Mouse (Mus musculus) liver, postnatal 0 days (tissue): ENCODE measurements around the gene Polr3f.

ENCODE experiments used
- CTCF ChIP-seq: sonication (generic); IDR thresholded peaks from 2 replicates; pipeline ENCODE4 v1.5.1; 2016; ENCODE audit warnings: antibody characterized with exemption, low read depth
- EP300 ChIP-seq: IDR thresholded peaks from 2 replicates; pipeline ENCODE4 v1.6.1; 2016; ENCODE audit warnings: antibody characterized with exemption, low read depth, mild to moderate bottlenecking

DNA sequence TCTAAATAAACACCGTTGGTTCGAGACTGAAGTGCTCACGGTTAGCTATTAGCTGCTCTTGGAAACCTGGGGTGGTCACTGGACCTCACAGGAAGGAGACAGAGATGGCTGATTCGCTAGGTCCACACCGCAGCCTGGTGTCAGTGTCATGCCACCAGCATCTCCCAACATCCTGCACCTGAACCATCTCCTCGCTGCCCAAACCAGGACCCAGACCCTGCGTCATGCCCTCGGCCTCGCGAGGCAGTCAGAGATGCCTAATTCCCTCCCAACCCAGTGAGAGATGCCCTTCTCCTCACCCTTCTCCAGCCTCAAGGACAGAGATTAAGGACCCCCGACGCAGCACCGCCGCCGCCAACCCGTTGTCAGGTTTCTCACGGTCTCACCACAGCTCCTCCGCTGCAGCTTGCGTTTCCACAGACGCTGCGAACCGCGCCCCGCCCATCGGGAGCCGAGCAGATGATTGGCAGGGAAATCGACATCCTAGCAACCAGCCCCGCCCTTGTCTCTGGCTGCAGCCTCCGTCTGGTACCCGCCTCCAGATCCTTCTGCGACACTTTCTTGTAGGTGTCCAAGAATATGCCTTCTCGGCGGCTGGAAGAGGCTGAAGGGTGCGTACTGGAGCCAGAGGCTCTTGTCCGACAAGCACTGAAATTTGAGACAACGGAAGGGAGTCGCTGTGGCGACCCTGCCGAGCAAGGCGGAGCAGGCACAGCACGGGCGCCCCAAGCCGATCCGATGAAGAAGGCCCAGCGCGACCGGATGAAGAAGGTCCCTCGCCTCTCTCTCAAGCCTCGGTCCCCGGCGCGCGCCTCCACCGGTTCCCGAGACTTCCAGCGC, at the start of gene Polr3f, which contains the start of gene Dzank1:
- TF ChIP-seq EP300 (peak; percentile 79), CTCF (peak; percentile 15; the same call in 1 of the 2 replicates)
